Mouse (Mus musculus) lung, postnatal 25 days (tissue): Measurements from ENCODE around the gene Cdk5rap3.
A peak's percentile ranks its signal among the peaks of the same experiment; 100 is the strongest.

Source experiments
- DNase-seq: peaks from one replicate; pipeline ENCODE4 v3.0.0; 2022; ENCODE audit warnings: low spot score

Cdk5rap3 gene

DNA sequence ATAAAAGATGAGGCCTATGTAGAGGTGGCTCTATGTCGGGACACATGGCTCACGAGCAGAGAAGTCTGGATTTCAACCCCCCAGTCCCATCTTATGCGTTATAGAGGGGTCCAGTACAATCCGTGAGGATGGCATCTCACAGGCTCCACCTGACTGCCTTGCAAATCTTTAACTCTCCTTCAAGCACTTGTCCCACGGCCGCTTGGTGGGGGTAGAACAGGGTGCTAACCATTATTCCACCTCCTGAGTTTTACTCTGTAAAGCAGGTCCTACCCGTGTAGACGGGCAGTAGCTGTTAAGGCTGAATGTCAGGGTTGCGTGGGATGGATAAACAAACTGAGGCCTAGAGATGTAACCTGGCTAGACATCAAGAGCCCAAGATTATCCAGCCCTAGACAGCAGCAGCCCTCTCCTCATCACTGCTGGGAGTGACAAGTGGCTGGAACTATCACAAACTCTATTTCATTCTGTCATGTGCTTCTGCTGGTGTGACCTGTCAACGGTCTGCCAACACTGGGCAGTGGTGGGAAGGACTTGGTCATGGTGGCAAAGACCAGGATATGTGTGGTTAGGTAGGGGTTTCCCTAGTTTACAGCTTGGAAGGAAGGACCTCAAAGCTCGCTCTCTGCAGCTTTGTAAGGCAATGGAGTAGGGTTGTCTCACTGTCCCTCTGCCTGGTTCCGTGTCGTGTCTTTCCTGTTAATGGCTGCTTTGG, 17.4 kb upstream of the Cdk5rap3 start:
- no peak for DNase-seq

- DNase-seq: peak; percentile 93
These were observed 15.2 kb upstream of the Cdk5rap3 start for GRCm38 (mm10) chr11:96931327-96932062.

GRCm38 (mm10) chr11:96929766-96930331, 13.6 kb upstream of the Cdk5rap3 start:
- no peak for DNase-seq

DNA sequence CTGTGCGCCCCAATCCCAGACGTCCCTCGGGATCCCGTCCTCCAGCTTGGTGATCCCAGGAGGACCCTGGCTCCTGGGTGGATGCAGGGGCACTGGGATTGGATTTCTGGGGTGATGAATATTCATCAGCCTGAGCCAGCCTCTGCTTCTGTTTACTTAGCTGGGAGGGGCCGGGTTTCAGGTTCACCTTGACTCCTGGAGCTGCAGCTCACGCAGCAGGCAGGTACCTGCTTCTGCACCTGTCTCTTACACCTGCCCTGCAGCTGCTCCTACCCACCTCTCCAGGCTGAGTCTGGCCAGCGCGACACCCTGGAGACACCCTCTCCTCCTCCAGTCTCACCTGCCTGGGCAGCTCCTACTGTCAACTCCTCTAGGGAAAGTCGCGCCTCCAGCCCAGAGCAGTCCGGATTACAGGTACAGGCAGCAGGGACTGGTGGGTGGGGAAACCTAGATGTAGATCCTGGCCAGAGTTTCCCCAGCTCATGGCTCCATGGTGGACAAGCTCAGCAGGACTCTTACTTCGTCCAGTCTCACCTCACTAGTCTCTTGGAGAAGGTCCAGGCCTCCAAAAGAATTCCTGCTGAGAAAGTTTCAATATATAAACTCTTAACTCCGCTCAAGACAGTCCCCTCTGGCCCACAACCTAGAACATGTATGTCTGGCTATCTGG, 12.9 kb upstream of the Cdk5rap3 start:
- peak; percentile 83 for DNase-seq

DNA sequence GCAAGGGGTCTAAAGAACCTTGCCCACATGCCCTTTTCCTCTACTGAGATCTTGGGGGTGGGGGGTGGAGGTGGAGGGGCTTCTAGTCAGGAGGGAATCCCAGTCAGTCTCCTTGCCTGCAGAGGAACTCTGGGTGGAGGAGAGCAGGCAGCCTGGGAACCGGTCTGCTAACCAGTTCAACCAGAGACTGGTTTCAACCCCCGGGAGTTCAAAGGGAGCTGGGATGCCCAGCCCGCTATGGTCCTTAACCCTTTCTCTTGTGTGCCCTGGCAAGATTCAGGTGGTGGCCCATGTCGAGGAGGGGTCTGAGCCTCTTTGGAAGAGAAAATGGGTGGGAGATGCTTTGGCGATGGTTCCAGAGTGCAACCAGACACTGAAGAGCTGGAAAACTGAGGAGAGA, 12.4 kb upstream of the Cdk5rap3 start:
- peak; percentile 64 for DNase-seq

- DNase-seq: no peak
These were observed 11.8 kb upstream of the Cdk5rap3 start, which contains the start of gene Prr15l for GRCm38 (mm10) chr11:96928088-96928487. Prr15l (plus strand) TSS chr11:96928104.

GRCm38 (mm10) chr11:96926587-96926986, 10.3 kb upstream of the Cdk5rap3 start:
- DNase-seq: no peak

DNA sequence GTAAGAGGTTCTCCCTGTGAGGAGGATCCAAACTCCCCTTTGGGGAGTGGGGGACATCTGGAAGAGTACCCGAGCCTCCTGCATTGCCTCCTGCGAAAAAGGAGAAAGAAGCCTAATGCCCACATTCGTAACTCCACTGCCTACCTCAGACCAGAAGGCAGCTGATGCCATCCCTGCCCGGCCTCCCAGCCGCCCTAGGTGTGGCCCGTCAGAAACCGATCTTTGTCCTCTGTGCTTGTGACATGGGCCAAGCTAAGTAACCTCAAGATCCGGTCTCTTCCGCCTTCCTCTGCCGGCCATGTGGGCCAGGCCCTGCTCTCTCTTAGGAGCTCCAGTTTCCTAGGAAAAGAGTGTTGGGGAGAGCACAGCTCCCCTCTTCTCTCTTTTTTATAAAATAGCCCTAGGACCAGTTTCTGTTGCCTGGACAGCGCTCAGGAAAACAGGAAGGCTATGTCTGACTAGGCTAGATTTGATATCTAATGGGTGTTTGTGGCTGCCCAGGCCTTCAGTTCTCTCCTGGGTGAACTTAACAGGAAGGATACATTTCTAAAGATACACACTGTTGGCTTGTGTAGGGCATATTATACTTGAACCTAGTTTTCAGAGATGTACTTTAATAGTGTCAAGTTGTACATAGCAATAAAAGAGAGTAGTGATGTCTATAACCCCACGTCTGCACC, 9.3 kb upstream of the Cdk5rap3 start:
- no peak for DNase-seq

DNA sequence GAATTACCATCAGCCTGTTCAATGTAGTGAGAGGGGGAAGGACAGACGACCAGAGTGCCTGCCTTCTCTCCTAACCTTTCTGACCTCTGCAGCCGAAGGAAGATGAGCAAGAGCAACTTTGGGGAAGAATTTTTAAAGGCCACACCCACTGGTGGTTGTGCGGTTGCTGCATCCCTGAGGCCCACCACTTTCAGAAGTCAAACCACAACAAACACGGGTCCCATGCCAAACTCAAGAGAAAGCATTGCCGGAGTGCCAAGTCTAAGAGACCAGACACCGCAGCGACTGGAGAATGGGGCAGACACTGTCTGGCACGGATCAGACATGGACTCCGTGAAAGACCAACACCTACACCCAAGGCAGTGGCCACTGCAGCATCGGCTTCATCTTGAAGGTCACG, 8.6 kb upstream of the Cdk5rap3 start:
- DNase-seq: no peak

DNA sequence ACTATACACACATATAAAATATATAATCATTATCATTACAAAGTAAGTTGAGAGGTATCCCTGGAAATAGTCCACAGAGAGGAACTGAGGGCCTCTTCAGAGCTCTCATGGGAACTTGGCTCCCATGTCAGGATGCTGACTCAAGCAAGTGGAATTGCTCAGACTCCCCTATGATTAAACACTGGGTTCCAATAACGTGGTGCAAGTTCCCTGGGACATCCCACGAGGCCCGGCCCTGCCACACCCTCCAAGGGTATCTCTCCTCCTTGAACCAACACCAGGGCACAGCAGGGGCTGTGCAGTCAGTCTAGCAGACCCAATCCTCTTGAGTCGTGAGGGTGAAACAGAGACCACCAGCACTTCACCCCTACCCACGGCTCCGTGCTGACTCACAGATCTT, 2.7 kb upstream of the Cdk5rap3 start:
- no peak for DNase-seq

- no peak for DNase-seq
These were observed 1.1 kb upstream of the Cdk5rap3 start for GRCm38 (mm10) chr11:96917415-96917814.

- no peak for DNase-seq
These were observed 645 bp upstream of the Cdk5rap3 start for GRCm38 (mm10) chr11:96916885-96917396.

DNA sequence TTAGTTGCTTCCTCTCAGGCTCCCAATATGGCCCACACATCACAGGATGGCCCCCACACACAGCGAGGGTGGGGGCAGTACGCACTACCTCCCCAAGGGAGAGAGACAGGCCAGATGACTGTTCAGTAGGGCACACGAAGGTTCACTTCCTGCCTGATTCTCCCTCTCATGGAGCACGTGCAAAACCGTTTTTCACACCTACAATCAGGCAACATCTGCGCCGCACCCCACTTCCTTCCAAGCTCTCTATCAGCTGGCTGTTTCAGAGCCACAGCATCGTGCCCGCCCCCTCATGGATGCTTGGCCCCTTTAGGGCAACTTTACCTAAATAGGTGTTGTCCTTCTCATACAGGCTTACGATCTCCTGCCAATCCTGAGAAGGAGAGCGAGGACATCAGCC, 3.6 kb downstream of the Cdk5rap3 start:
- no peak for DNase-seq

- peak; percentile 85 for DNase-seq
These were observed 6.3 kb downstream of the Cdk5rap3 start for GRCm38 (mm10) chr11:96910003-96910402.

DNA sequence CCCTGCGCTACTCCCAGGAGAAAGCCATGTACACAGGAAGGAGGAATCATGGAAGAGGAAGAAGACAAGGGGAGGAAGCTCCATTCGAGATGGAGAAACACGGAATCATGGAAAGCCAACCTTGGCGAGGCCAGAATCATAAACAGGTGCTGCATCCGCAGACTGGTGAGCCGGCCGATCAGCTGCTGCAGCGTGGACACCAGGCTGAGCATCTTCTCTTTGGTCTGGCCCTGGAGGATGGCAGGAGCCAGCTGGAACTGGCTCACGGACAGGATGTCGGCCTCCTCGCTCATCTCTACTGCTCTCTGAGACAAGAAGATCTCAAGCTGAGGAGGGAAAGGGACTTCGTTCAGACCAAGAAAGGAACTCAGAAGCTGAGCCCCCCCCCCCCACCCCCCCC, 7.7 kb downstream of the Cdk5rap3 start:
- no peak for DNase-seq

DNA sequence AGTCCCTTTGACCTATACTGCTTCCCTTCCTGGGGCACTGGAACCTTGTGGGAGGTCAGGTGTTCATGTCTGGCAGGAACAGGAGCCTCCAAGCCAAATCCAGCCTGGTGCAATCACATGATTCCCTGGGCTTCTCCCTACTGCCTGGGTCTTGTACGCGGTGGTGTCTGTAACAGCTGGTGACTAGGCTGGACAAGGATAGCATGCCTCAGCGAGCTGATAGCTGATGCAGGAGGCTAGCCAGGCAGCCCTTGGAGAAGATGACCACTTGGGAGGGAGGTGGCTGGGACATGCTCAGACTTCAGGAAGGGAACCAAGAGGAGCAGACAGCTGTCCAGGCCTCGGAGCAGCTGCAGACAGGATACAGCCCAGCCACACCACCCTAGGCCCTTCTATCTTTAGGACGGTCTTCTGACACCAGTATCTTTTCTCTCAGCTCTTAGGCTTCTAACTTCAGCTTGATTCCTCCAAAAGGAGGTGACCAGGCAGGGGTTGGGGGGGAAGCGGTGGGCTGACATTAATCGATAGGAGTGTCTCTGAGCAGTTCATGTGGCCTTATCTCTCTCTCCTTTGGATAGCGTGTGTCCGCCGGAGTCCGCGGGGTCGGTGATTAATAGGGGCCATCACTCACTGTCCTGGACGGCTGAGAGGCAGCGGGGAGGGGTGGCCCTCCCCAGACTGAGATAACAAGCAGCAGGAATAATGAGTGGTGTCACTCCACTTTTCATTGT, 9.7 kb downstream of the Cdk5rap3 start:
- no peak for DNase-seq

DNA sequence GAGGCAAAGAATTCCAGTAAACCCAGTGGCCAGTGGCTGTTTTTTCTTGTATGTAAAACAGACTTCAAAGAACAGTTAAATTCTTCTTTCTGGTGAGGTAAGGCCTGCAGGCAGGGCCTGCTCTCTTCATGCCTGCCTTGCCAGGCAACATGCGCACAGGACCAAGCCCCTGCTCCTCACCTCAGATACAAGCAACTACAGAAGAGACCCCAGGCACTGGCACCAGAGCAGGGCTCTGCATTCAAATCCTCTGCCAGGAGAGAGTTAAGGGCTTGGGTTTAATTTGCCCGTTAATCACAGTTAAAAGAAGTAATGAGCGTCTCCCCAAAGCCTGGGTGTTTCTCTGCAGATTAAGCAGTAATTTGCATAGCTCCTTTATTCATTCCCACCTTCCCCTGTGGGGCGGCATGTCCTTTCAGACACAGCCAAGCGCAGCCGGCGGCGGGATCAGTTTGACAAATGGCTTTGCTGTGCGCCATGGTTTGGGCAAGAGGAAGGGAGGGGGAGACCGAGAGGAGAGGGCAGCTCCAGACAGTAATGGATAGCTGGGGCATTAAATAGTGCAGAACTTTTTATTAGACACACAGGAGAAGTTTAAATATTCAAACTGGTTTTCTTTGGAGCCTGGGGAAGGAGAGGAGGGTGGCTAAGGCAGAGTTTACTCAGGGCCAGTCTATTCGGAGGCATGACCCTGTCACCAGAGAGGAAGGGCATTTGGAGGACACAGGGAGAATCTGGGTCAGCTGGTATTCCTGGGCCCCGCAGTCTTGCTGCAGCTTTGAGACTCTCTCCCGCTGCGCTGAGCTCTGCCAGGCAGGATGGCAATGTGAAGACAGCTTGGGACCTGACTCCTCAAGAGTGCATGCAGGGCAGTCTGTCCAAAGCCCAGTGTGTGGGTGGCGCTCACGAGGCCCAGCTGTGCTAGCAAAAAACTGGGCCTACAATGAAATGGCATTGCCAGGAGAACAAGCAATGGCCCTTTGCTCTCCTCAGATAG, 13.4 kb downstream of the Cdk5rap3 start:
- no peak for DNase-seq

- DNase-seq: no peak
These were observed 15.0 kb downstream of the Cdk5rap3 start for GRCm38 (mm10) chr11:96901332-96901731.

GRCm38 (mm10) chr11:96899449-96900306, 16.6 kb downstream of the Cdk5rap3 start:
- DNase-seq: no peak
